Mouse (Mus musculus) liver, postnatal 0 days (tissue): ENCODE measurements around the gene Ssna1.

Experiments used
- CTCF ChIP-seq: sonication (generic); IDR thresholded peaks from 2 replicates; pipeline ENCODE4 v1.5.1; 2016; ENCODE audit warnings: antibody characterized with exemption, low read depth
- EP300 ChIP-seq: IDR thresholded peaks from 2 replicates; pipeline ENCODE4 v1.6.1; 2016; ENCODE audit warnings: antibody characterized with exemption, low read depth, mild to moderate bottlenecking

DNA sequence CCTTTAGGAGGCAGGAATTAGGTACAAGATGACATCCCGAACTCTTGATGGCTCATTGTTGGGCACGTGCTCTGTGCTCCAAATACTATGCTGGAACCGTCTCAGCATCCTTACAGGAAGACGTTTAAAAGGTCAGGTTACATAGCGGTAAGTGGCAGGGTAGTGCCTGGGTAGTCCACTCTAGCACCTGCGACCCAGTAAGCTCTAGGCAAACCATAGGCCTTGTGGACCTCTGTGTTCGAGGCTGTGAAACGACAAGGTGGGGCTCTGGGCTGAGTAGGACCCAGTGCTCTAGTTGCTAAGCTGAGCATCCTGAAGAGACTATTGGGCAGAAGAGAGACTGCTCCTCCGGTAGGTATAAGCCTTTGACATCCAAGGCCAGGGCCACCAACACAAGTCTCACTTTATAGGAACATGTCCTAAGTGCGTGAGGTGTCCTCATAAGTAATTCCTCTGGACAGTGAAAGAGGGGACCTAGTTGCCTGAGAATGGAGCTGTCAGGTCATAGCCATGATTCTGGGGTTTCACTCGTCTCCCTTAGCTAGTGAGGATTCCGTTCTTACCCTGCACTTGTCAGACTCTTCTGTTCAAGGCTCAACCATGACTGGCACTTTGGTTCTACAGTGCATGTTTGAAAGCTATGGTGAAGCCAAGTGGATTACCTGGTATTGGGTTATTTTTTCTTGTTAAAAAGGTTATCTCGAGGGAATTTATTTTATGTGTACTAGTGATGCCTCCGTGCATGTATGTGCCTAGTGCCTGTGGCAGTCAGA, 33.5 kb upstream of the Ssna1 start:
- TF ChIP-seq CTCF (no peak), EP300 (no peak)
